Mouse (Mus musculus): Measurements from ENCODE around the gene Frem1. TPM values are rescaled to one million over a fixed set of nuclear protein-coding genes. Genes with fewer than 3 reads are reported as not detected.

Frem1 gene
- polyA plus RNA-seq, 1 experiment from 2014 or later, result 18.7 TPM

DNA sequence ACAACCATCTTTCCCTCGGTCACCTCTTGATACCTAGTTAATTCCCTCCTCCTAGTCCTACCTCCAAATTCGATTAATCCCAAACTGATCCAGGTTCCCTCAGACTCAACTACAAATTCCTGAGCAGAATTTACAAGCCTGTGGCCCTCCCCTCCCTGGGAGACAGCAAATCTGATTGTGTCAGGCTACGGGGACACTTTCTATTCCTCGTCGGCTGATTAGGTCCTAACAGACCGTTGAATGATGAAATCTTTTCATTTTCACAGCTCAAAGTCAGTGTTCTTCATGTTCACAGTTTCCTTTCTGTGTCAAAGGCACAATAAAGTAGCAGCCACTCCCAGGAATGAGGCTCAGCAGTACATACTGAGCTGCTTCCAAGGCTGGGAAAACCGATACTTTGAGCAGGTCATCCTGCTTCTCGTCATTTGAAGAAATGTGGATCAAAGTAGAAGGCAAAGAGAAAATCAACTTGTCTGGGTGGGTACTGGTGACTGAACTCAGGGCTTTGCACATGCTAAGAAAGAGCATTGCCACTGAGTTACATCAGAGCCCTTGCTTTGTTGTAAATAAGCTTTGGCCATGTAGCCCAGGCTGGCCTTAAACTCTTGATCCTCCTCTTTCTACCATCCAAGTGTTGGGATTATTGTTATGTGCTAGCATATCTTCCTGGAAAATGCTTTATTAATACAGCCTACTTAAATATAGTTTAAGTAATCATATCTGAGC is 187.0 kb downstream of the Frem1 start:
- Histone ChIP-seq H3K9ac (ENCODE audit: low read depth, low read length) (no peak overlapping the region), H3K4me3 (replicated peaks; ENCODE audit: low read depth, low read length) (no peak overlapping the region), H3K36me3 (ENCODE audit: insufficient read depth, low read length) (no peaks in the 10 kb centered on the region), H3K4me1 (replicated peaks; ENCODE audit: insufficient read depth, low read length) (no peaks in the 10 kb centered on the region), H3K27ac (no peak overlapping the region), H3K9me3 (replicated peaks; ENCODE audit: low read length) (no peaks in the 10 kb centered on the region), H3K27me3 (ENCODE audit: insufficient read depth, low read length) (no peaks in the 10 kb centered on the region), H3K4me2 (ENCODE audit: low read length) (no peak overlapping the region)
- TF ChIP-seq CTCF (IDR thresholded peaks at IDR 0.05; ENCODE audit: low read depth), result no peak
- no peak for DNase-seq (ENCODE audit: low spot score)
- no peak for ATAC-seq (replicated peaks; ENCODE audit: low FRiP score, low read depth)
- 77% methylated on average over 8 of the region's 8 CpGs for WGBS

DNA sequence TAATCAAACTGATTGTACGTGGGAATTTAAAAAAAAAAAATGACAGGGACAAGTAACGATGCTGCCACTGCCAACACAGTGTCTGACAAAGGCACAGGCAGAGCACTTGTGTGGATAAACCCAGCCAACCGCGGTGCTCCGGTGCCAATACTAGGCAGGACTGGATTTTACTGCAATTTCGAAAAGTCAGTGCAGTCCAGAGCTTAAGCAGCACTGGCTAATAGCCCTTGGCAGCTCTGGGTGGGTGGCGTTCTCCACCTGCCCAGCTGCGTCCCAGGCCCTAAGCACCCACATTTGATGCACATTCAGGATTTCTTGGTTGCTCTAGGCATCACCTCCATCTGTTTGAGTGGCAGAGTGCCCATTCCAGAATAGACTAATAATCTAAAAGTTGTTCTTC is 188.8 kb downstream of the Frem1 start:
- H3K27ac ChIP-seq, result no peak overlapping the region
- H3K4me1 ChIP-seq (replicated peaks; ENCODE audit: insufficient read depth, low read length), result no peaks in the 10 kb centered on the region
- no peak overlapping the region for H3K4me3 ChIP-seq (replicated peaks; ENCODE audit: low read depth, low read length)
- no peak for DNase-seq (ENCODE audit: low spot score)
- no peaks in the 10 kb centered on the region for H3K36me3 ChIP-seq (ENCODE audit: insufficient read depth, low read length)
- H3K9ac ChIP-seq (ENCODE audit: low read depth, low read length), result no peak overlapping the region
- no peak overlapping the region for H3K4me2 ChIP-seq (ENCODE audit: low read length)
- no peaks in the 10 kb centered on the region for H3K27me3 ChIP-seq (ENCODE audit: insufficient read depth, low read length)
- no peak for TF ChIP-seq CTCF (IDR thresholded peaks at IDR 0.05; ENCODE audit: low read depth)
- H3K9me3 ChIP-seq (replicated peaks; ENCODE audit: low read length), result no peaks in the 10 kb centered on the region
- WGBS, result 73% methylated on average over 8 of the region's 8 CpGs
- no peak for ATAC-seq (replicated peaks; ENCODE audit: low FRiP score, low read depth)

DNA sequence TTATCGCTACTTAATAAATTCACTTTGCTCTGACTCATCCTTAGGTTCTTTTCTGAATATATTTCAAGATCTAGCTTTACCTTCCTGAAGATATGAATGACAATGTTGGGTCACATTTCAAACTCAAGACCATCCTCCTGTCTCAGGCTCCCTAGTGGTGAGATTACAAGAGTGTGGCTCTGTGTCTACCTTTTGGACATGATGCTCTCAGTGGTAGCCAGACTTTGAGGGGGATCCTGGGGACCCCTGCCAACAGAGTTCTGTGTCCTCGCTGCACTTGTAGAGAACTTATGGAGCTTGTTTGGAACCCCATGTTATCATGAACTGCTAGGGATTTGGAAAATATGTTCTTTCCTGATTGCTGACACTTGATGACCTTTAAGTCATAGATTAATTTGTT is 190.7 kb downstream of the Frem1 start:
- ATAC-seq (replicated peaks; ENCODE audit: low FRiP score, low read depth) (no peak), DNase-seq (ENCODE audit: low spot score) (no peak)
- no peaks in the 10 kb centered on the region for H3K9me3 ChIP-seq (replicated peaks; ENCODE audit: low read length)
- no peaks in the 10 kb centered on the region for H3K36me3 ChIP-seq (ENCODE audit: insufficient read depth, low read length)
- no peak for TF ChIP-seq CTCF (IDR thresholded peaks at IDR 0.05; ENCODE audit: low read depth)
- H3K9ac ChIP-seq (ENCODE audit: low read depth, low read length), result no peak overlapping the region
- no peaks in the 10 kb centered on the region for H3K4me1 ChIP-seq (replicated peaks; ENCODE audit: insufficient read depth, low read length)
- H3K4me3 ChIP-seq (replicated peaks; ENCODE audit: low read depth, low read length), result no peak overlapping the region
- WGBS, result 91% methylated on average over 2 of the region's 2 CpGs
- H3K27me3 ChIP-seq (ENCODE audit: insufficient read depth, low read length), result no peaks in the 10 kb centered on the region
- no peak overlapping the region for H3K27ac ChIP-seq
- H3K4me2 ChIP-seq (ENCODE audit: low read length), result no peak overlapping the region

DNA sequence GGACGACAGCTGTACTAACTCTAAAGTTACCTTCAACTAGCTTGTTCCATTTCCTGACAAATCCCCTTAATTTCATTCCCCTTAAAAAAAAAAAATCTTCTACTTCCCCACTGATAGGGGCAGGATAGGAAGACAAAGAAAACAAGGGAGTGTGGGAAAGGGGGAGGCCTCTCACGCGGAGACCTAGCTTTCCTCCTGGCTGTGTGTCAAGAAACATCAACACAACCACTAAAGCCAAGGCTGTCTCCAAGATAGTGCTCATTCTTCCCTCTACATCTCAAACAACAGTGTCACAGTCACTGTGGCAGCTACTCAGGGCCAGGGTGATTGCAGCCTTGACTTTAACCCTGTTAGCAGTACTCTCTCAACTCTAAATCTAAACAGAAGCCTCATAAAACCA is 191.6 kb downstream of the Frem1 start:
- H3K4me2 ChIP-seq (ENCODE audit: low read length), result no peak overlapping the region
- H3K27me3 ChIP-seq (ENCODE audit: insufficient read depth, low read length), result no peaks in the 10 kb centered on the region
- no peak overlapping the region for H3K4me3 ChIP-seq (replicated peaks; ENCODE audit: low read depth, low read length)
- no peak for TF ChIP-seq CTCF (IDR thresholded peaks at IDR 0.05; ENCODE audit: low read depth)
- H3K4me1 ChIP-seq (replicated peaks; ENCODE audit: insufficient read depth, low read length), result no peaks in the 10 kb centered on the region
- ATAC-seq (replicated peaks; ENCODE audit: low FRiP score, low read depth) (no peak), DNase-seq (ENCODE audit: low spot score) (no peak)
- no peaks in the 10 kb centered on the region for H3K9me3 ChIP-seq (replicated peaks; ENCODE audit: low read length)
- no peak overlapping the region for H3K9ac ChIP-seq (ENCODE audit: low read depth, low read length)
- H3K27ac ChIP-seq, result no peak overlapping the region
- 35% methylated on average over 3 of the region's 3 CpGs for WGBS
- no peaks in the 10 kb centered on the region for H3K36me3 ChIP-seq (ENCODE audit: insufficient read depth, low read length)

DNA sequence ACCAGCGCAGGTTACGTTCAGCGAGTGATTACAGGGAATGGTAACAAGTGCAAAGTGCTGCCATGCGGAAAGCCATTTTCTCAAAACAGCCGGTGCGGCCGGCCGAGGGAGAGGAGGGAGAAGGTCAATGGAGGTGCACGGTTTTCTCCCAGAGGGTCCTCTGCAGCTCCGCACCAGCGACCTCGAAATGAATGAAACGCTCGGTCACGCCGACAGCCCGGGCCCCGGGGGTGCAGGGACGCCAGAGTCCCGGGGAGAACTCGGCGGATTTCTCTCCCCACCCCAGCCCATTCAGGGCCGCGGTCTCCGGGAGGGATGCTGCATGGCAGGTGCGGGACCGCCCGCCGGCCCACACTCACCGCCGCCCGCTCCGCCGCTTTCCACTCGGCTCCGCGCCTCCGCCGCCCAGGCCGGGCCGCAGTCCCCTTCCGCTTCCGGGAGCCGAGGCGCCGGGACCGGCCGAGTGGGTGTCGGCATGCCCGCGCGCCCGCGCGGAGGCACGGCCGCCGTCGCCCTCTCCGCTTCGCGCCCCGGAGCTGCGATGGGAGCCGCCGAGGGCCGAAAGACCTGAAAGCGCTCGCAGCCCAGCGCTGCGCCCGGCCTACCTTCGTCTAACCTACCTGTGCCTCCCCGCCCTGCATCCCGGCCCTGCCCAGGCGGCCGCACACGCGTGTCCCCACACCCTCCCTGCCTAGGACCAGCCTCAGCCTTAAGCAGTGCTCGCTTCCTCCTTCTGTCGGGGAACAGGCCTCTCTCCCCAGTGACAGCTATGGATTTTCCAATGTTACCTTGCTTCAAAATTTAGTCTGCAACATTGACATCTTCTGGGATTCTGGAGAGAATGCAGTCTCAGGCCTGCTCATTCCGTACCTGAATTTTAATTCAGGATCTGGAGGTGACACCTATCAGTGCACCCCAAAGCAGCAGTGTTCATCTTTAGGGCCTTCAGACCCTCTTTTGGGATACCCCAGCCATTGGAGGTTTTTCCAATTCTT is 192.7 kb downstream of the Frem1 start, which contains the start of gene Zdhhc21:
Gene Zdhhc21, minus strand, starts transcription at position 828 of the 995 bp plus-strand sequence.
- Histone ChIP-seq H3K36me3 (ENCODE audit: insufficient read depth, low read length) (no peaks in the 10 kb centered on the region), H3K9ac (ENCODE audit: low read depth, low read length) (peak within 1 kb of the TSS; percentile 88), H3K9me3 (replicated peaks; ENCODE audit: low read length) (no peaks in the 10 kb centered on the region), H3K27ac (peak within 1 kb of the TSS; percentile 88), H3K4me3 (replicated peaks; ENCODE audit: low read depth, low read length) (peak within 1 kb of the TSS; percentile 82), H3K4me1 (replicated peaks; ENCODE audit: insufficient read depth, low read length) (no peaks in the 10 kb centered on the region), H3K4me2 (ENCODE audit: low read length) (peak within 1 kb of the TSS; percentile 87), H3K27me3 (ENCODE audit: insufficient read depth, low read length) (no peaks in the 10 kb centered on the region)
- WGBS, result 1% methylated on average over 79 of the region's 82 CpGs
- peak; percentile 65 for DNase-seq (ENCODE audit: low spot score)
- TF ChIP-seq CTCF (IDR thresholded peaks at IDR 0.05; ENCODE audit: low read depth), result no peak
- ATAC-seq (replicated peaks; ENCODE audit: low FRiP score, low read depth), result peak; percentile 93

DNA sequence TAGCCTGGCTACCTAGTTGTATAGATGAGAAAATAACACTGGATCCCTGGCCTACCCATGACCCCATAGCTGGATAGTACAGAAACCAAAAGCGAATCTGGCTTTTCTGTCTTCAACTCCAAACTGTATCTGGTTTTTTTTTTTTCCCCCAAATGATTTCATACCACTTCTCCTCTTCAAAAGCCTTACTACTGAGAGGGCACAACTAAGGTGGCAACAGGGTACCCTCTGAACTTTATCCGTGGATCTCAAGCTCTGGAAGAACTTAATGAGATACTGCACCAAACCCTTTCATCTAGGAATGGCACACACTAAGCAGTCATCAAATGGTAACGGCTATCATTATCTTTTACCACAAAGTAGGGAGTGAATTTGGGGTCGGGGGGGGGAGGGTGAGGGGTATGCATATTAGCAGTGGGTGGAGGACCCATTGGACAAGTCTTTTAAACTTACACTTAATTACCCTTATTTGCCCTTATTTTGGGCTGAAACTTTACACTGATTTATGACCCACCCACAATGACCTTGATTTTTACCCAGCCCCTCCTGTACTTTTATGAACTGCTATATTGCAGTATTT is 193.6 kb downstream of the Frem1 start:
- ATAC-seq (replicated peaks; ENCODE audit: low FRiP score, low read depth), result no peak

More for the DNA sequence above, 193.6 kb downstream of the Frem1 start:
- Histone ChIP-seq H3K27me3 (ENCODE audit: insufficient read depth, low read length) (no peaks in the 10 kb centered on the region), H3K36me3 (ENCODE audit: insufficient read depth, low read length) (no peaks in the 10 kb centered on the region), H3K27ac (peak overlapping the region; percentile 88; the same call in 1 of the 2 replicates), H3K9me3 (replicated peaks; ENCODE audit: low read length) (no peaks in the 10 kb centered on the region), H3K4me3 (replicated peaks; ENCODE audit: low read depth, low read length) (peak overlapping the region; percentile 82), H3K9ac (ENCODE audit: low read depth, low read length) (peak overlapping the region; percentile 88; the same call in 1 of the 2 replicates), H3K4me2 (ENCODE audit: low read length) (peak overlapping the region; percentile 87), H3K4me1 (replicated peaks; ENCODE audit: insufficient read depth, low read length) (no peaks in the 10 kb centered on the region)
- no peak for DNase-seq (ENCODE audit: low spot score)
- WGBS, result 25% methylated on average over 4 of the region's 4 CpGs
- TF ChIP-seq CTCF (IDR thresholded peaks at IDR 0.05; ENCODE audit: low read depth), result no peak

All from kidney, postnatal 0 days (tissue).